Mouse (Mus musculus): ENCODE data around the gene Rnpepl1. TPM values are rescaled to one million over a fixed set of nuclear protein-coding genes. Genes with fewer than 3 reads are reported as not detected.

Gene Rnpepl1
- total RNA-seq, 1 experiment from 2014 or later = 38.5 TPM

- no peak for ATAC-seq (ENCODE audit: extremely low read depth, insufficient number of reproducible peaks, low FRiP score, poor library complexity, severe bottlenecking)
These were observed 4.8 kb upstream of the Rnpepl1 start for GRCm38 (mm10) chr1:92905703-92906310.

- peak; percentile 76 for ATAC-seq (ENCODE audit: extremely low read depth, insufficient number of reproducible peaks, low FRiP score, poor library complexity, severe bottlenecking)
These were observed 3.6 kb upstream of the Rnpepl1 start, which contains the start of gene Dusp28 for GRCm38 (mm10) chr1:92906779-92907631. TSS of gene Dusp28 (plus strand) at chr1:92906981.

GRCm38 (mm10) chr1:92907632-92908360, 2.8 kb upstream of the Rnpepl1 start:
- ATAC-seq (ENCODE audit: extremely low read depth, insufficient number of reproducible peaks, low FRiP score, poor library complexity, severe bottlenecking) = no peak

- no peak for ATAC-seq (ENCODE audit: extremely low read depth, insufficient number of reproducible peaks, low FRiP score, poor library complexity, severe bottlenecking)
These were observed 1.9 kb upstream of the Rnpepl1 start for GRCm38 (mm10) chr1:92908664-92909063.

- no peak for ATAC-seq (ENCODE audit: extremely low read depth, insufficient number of reproducible peaks, low FRiP score, poor library complexity, severe bottlenecking)
These were observed 1.5 kb upstream of the Rnpepl1 start for GRCm38 (mm10) chr1:92909068-92909467.

GRCm38 (mm10) chr1:92910925-92911720, 540 bp downstream of the Rnpepl1 start:
- no peak for ATAC-seq (ENCODE audit: extremely low read depth, insufficient number of reproducible peaks, low FRiP score, poor library complexity, severe bottlenecking)

- no peak for ATAC-seq (ENCODE audit: extremely low read depth, insufficient number of reproducible peaks, low FRiP score, poor library complexity, severe bottlenecking)
These were observed 1.1 kb downstream of the Rnpepl1 start for GRCm38 (mm10) chr1:92911721-92912138.

GRCm38 (mm10) chr1:92912286-92912685, 1.7 kb downstream of the Rnpepl1 start:
- ATAC-seq (ENCODE audit: extremely low read depth, insufficient number of reproducible peaks, low FRiP score, poor library complexity, severe bottlenecking) = no peak

- no peak for ATAC-seq (ENCODE audit: extremely low read depth, insufficient number of reproducible peaks, low FRiP score, poor library complexity, severe bottlenecking)
These were observed 3.7 kb downstream of the Rnpepl1 start for GRCm38 (mm10) chr1:92914239-92914638.

- ATAC-seq (ENCODE audit: extremely low read depth, insufficient number of reproducible peaks, low FRiP score, poor library complexity, severe bottlenecking) = no peak
These were observed 4.4 kb downstream of the Rnpepl1 start for GRCm38 (mm10) chr1:92914993-92915392.

- no peak for ATAC-seq (ENCODE audit: extremely low read depth, insufficient number of reproducible peaks, low FRiP score, poor library complexity, severe bottlenecking)
These were observed 6.1 kb downstream of the Rnpepl1 start for GRCm38 (mm10) chr1:92916725-92917124.

GRCm38 (mm10) chr1:92919151-92919550, 8.6 kb downstream of the Rnpepl1 start:
- ATAC-seq (ENCODE audit: extremely low read depth, insufficient number of reproducible peaks, low FRiP score, poor library complexity, severe bottlenecking) = no peak

GRCm38 (mm10) chr1:92919775-92920174, 9.2 kb downstream of the Rnpepl1 start:
- ATAC-seq (ENCODE audit: extremely low read depth, insufficient number of reproducible peaks, low FRiP score, poor library complexity, severe bottlenecking) = no peak

GRCm38 (mm10) chr1:92920474-92921200, 10.1 kb downstream of the Rnpepl1 start:
- peak; percentile 42; the same call in 1 of the 2 replicates for ATAC-seq (ENCODE audit: extremely low read depth, insufficient number of reproducible peaks, low FRiP score, poor library complexity, severe bottlenecking)

GRCm38 (mm10) chr1:92921496-92921895, 10.9 kb downstream of the Rnpepl1 start:
- ATAC-seq (ENCODE audit: extremely low read depth, insufficient number of reproducible peaks, low FRiP score, poor library complexity, severe bottlenecking) = no peak

- ATAC-seq (ENCODE audit: extremely low read depth, insufficient number of reproducible peaks, low FRiP score, poor library complexity, severe bottlenecking) = no peak
These were observed 19.7 kb downstream of the Rnpepl1 start for GRCm38 (mm10) chr1:92930171-92930706.

GRCm38 (mm10) chr1:92933611-92934010, 23.0 kb downstream of the Rnpepl1 start:
- no peak for ATAC-seq (ENCODE audit: extremely low read depth, insufficient number of reproducible peaks, low FRiP score, poor library complexity, severe bottlenecking)

Data from neutrophil, adult 5-6 weeks (primary cell).